Mouse (Mus musculus) B cell, adult (primary cell): ENCODE results near the gene Rab30. TPM values are rescaled to one million over a fixed set of nuclear protein-coding genes. Genes with fewer than 3 reads are reported as not detected.

Experiments used
- total RNA-seq: library from RNA; stranded (reverse); gene quantifications from 4 replicates; pipeline ENCODE4 v1.2.4, GENCODE M21; 2023; ENCODE audit not compliant: inconsistent age

The Rab30 gene
- total RNA-seq: 114 to 142 TPM (median 119 TPM) in 4 replicates

DNA sequence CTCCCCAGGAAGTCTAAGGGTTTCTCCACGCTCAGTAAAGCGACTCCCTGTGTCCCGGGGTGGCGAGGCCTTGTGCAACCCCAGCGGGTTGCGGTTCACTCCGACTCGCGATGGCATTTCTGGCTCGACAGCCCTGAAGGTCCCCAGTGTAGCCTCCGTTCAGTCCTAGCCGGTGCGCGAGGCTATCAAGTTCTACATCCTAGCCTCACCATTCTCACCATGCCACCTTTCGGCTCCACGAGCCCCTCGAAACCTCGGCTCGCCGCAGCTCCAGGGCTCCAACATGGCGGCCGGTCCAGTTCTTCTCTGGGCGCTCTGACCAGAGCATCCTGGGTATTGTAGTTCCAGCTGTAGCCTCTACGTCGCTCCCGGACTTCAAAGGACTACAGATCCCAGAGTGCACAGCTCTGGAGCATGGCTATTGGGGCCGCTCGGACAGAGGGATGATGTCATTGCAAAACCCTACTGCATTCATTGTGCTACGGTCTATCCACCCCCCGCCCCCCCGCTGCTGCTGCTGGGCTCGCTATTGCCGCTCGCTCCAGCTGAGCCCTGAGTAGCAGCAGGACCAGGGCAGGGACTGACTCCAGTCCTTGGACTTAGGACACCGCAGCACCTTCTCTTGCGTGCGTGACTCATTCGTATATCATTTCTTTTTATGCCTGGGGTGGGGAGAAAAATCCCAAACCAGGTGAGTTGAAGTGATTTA is at the start of gene Rab30:
Rab30 (plus strand) TSS at position 452 of the 709 bp plus-strand sequence.

DNA sequence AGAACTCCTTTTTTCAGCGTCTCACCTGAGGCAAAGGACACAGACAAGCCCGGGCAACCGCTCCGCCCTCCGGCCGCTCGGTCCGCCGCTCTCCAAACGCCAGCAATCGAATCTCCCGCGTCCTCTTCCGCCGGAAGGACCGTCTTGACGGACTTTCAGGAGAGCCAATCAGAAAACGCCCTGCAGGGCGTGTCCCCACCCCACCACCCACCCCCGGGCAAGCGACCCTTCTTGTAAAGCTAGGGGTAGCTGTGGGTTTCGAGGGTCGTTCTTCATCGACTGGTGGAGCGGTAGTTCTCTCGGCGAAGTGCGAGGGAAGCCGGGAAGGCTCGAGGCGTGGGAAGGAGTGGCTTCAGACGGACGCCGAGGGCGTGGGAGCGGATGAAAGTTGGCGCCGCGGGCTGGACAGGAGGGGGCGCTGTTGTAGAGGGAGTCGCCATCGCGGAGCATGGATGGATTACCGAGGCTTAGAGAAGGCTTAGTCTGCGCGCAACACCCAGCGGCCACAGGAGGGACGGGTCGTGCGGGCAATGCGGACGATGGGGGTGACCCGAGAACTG is 132.8 kb downstream of the Rab30 start, which contains the start of the genes Ddias and Prcp:
Ddias (minus strand) TSS at position 132 of the 560 bp plus-strand sequence.
Prcp (plus strand) TSS at position 355 of the 560 bp plus-strand sequence.

Other genes with a start within 250 kb of the Rab30 start
- gene Ccdc90b, start 180.5 kb upstream of the Rab30 start, total RNA-seq: 5.5 to 8.6 TPM (median 6.1 TPM) in 4 replicates
- gene Ankrd42, start 104.5 kb upstream of the Rab30 start, total RNA-seq: 0.29 to 1.6 TPM (median 0.47 TPM) in 4 replicates
- 265 to 335 TPM (median 311 TPM) in 4 replicates for gene Pcf11, start 71.7 kb upstream of the Rab30 start, total RNA-seq
- 1.2 to 2.8 TPM (median 2.1 TPM) in 4 replicates for gene Ddias, start 132.6 kb downstream of the Rab30 start, total RNA-seq
- gene Prcp, start 132.9 kb downstream of the Rab30 start, total RNA-seq: 42.4 to 52.0 TPM (median 45.2 TPM) in 4 replicates